Mouse (Mus musculus): ENCODE results near the gene Nkiras1. TPM values are rescaled to one million over a fixed set of nuclear protein-coding genes. Genes with fewer than 3 reads are reported as not detected.
"Not testable (repeated sequence)": the region's sequence is repeated elsewhere in the genome, so short reads cannot be mapped to it uniquely, and the experiment has no call there.

Gene Nkiras1
- polyA plus RNA-seq, 1 experiment: 5.0 TPM

DNA sequence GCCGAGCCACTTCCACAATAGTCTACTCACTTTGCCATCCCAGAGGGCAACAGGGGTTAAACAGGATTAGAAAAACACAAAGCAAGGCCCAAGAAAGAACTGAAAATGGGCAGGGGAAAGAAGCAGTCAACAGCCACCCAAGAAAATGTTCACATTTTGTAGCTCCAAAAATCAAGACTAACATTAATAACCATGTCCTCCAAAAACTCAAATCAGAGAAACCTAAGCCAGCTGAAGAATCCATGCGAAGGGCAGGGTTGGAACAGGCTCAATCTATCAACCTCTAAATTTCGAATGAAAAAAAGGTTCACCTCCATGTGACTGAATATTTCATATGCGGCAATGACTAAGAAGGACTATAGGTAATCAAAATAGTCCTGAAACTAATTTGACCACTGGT, 33.6 kb upstream of the Nkiras1 start:
- peaks cover 8% of the 10 kb centered on the region for H3K4me1 ChIP-seq (ENCODE audit: control insufficient read depth, insufficient read depth, low read length)
- 57% methylated on average over 4 of the region's 4 CpGs for WGBS
- TF ChIP-seq POLR2A (IDR thresholded peaks at IDR 0.05; ENCODE audit: borderline replicate concordance, extremely low read depth, low read depth, low read length) (no peak), CTCF (IDR thresholded peaks at IDR 0.05; ENCODE audit: insufficient read depth, low read length) (no peak)
- no peak for DNase-seq
- no peak overlapping the region for H3K4me3 ChIP-seq (replicated peaks; ENCODE audit: extremely low read depth, low read depth, low read length)

GRCm38 (mm10) chr14:18238131-18238749, 32.7 kb upstream of the Nkiras1 start:
- H3K4me3 ChIP-seq (replicated peaks; ENCODE audit: extremely low read depth, low read depth, low read length): peak overlapping the region; percentile 94
- TF ChIP-seq POLR2A (IDR thresholded peaks at IDR 0.05; ENCODE audit: borderline replicate concordance, extremely low read depth, low read depth, low read length): peak; percentile 46; the same call in 1 of the 2 replicates
- no peak for TF ChIP-seq CTCF (IDR thresholded peaks at IDR 0.05; ENCODE audit: insufficient read depth, low read length)
- peaks cover 8% of the 10 kb centered on the region for H3K4me1 ChIP-seq (ENCODE audit: control insufficient read depth, insufficient read depth, low read length)
- peak; percentile 98 for DNase-seq
- WGBS: under 1% methylated on average over 71 of the region's 71 CpGs

GRCm38 (mm10) chr14:18238750-18239731, 31.9 kb upstream of the Nkiras1 start, which contains the start of gene Nr1d2:
Gene Nr1d2 (minus strand): TSS chr14:18239127.
- no peak for TF ChIP-seq CTCF (IDR thresholded peaks at IDR 0.05; ENCODE audit: insufficient read depth, low read length)
- peak; percentile 78 for TF ChIP-seq POLR2A (IDR thresholded peaks at IDR 0.05; ENCODE audit: borderline replicate concordance, extremely low read depth, low read depth, low read length)
- H3K4me1 ChIP-seq (ENCODE audit: control insufficient read depth, insufficient read depth, low read length): peaks cover 5% of the 10 kb centered on the region
- 2% methylated on average over 51 of the region's 66 CpGs for WGBS
- H3K4me3 ChIP-seq (replicated peaks; ENCODE audit: extremely low read depth, low read depth, low read length): peak within 1 kb of the TSS; percentile 94
- peak; percentile 99 for DNase-seq

DNA sequence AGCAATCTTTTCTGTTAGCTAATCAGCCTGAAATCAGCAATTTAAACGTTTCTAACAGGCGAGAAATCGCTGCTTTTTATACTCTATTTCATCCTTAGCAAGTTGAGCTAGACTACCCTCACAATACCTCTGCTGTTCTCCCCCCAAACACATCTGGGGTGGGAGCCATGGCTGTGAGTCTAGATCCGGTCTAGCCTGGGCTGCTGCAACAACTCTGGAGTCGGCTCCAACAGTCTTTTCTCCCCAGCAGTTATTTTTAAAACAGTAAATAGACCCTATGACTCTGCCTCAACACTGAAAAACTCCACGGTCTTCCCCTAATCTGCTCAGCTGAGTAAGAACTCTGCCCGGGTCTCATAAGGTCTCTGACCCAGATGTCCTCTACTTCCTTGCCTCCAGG, 30.8 kb upstream of the Nkiras1 start:
- TF ChIP-seq CTCF (IDR thresholded peaks at IDR 0.05; ENCODE audit: insufficient read depth, low read length): no peak
- Histone ChIP-seq H3K4me3 (replicated peaks; ENCODE audit: extremely low read depth, low read depth, low read length) (no peak overlapping the region), H3K4me1 (ENCODE audit: control insufficient read depth, insufficient read depth, low read length) (no peaks in the 10 kb centered on the region)
- WGBS: 54% methylated on average over 7 of the region's 7 CpGs
- DNase-seq: no peak

DNA sequence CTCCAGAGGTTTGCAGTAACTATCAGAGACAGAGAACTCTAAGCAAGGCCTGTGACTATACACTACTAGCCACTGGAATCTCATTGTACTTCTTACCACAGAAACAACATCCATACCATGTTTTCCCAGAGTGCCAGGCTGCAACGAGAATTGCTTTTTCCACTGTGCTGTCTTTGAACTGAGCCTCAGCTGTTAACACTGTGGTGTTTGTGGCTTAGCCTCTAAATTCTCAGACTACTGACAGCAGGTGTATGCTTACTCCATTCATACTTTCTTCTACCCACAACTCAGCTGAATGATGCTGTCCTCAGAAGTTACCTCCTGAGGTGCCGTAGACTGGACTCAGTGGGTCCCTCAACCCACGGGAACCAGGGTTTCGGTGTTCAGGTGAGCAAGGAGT, 29.1 kb upstream of the Nkiras1 start:
- no peak for TF ChIP-seq POLR2A (IDR thresholded peaks at IDR 0.05; ENCODE audit: borderline replicate concordance, extremely low read depth, low read depth, low read length)
- TF ChIP-seq CTCF (IDR thresholded peaks at IDR 0.05; ENCODE audit: insufficient read depth, low read length): no peak
- Histone ChIP-seq H3K4me3 (replicated peaks; ENCODE audit: extremely low read depth, low read depth, low read length) (no peak overlapping the region), H3K4me1 (ENCODE audit: control insufficient read depth, insufficient read depth, low read length) (no peaks in the 10 kb centered on the region)
- 82% methylated on average over 4 of the region's 4 CpGs for WGBS
- no peak for DNase-seq

- no peaks in the 10 kb centered on the region for H3K4me1 ChIP-seq (ENCODE audit: control insufficient read depth, insufficient read depth, low read length)
- 82% methylated on average over 21 of the region's 21 CpGs for WGBS
- no peak for DNase-seq
- no peak overlapping the region for H3K4me3 ChIP-seq (replicated peaks; ENCODE audit: extremely low read depth, low read depth, low read length)
- TF ChIP-seq POLR2A (IDR thresholded peaks at IDR 0.05; ENCODE audit: borderline replicate concordance, extremely low read depth, low read depth, low read length) (no peak), CTCF (IDR thresholded peaks at IDR 0.05; ENCODE audit: insufficient read depth, low read length) (no peak)
These were observed 28.3 kb upstream of the Nkiras1 start for GRCm38 (mm10) chr14:18242638-18243130.

- no peaks in the 10 kb centered on the region for H3K4me1 ChIP-seq (ENCODE audit: control insufficient read depth, insufficient read depth, low read length)
- H3K4me3 ChIP-seq (replicated peaks; ENCODE audit: extremely low read depth, low read depth, low read length): no peak overlapping the region
- TF ChIP-seq CTCF (IDR thresholded peaks at IDR 0.05; ENCODE audit: insufficient read depth, low read length): no peak
- no peak for TF ChIP-seq POLR2A (IDR thresholded peaks at IDR 0.05; ENCODE audit: borderline replicate concordance, extremely low read depth, low read depth, low read length)
- DNase-seq: no peak
- WGBS: 85% methylated on average over 3 of the region's 3 CpGs
These were observed 9.7 kb upstream of the Nkiras1 start for GRCm38 (mm10) chr14:18261203-18261602.

DNA sequence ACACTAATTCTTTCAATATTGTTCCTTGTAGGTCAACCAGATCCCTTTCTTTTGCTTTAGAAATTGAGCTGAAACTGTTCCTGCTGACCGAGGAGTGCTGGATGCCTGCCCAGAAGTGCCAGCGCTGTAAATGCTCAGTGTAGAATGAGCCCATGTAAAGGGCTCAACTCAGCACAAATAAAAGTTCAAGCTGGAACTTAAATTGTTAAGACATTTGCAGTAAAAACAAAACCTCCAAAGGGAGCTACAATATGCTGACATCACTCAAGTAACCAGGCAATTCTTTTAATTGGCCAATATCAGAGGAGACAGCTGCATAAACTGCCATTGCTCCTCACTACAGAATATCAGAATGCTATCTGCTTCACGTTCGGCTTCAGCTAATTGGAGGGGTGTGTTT, 7.5 kb upstream of the Nkiras1 start:
- WGBS: 39% methylated on average over 4 of the region's 4 CpGs
- Histone ChIP-seq H3K4me1 (ENCODE audit: control insufficient read depth, insufficient read depth, low read length) (no peaks in the 10 kb centered on the region), H3K4me3 (replicated peaks; ENCODE audit: extremely low read depth, low read depth, low read length) (no peak overlapping the region)
- DNase-seq: no peak
- TF ChIP-seq POLR2A (IDR thresholded peaks at IDR 0.05; ENCODE audit: borderline replicate concordance, extremely low read depth, low read depth, low read length) (no peak), CTCF (IDR thresholded peaks at IDR 0.05; ENCODE audit: insufficient read depth, low read length) (no peak)

DNA sequence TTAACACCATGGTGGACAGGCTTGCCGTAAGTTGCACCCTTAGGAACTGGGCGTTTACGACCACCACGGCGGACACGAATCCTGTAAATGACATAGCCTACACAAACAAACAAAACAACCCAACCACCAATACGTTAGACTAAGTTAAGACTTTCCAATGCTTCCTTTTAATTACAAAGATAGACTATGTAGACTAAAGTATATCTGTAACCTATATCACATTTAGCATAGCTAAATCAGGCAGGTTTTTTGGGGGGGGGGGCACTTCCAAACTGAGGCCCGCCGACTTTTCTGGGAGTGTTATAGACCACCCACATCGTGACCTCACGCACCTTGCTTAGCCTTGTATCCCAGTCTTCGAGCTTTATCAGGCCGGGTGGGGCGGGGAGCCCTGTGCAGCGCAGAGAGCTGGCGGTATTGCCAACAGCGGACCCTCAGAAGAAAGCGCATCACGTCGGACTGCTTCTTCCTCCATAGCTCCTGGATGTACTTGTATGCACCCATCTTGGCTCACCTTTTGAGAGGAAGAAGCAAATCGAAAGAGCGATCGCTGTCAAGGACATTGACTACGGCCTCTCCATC, 898 bp upstream of the Nkiras1 start:
- peak overlapping the region; percentile 78 for H3K4me3 ChIP-seq (replicated peaks; ENCODE audit: extremely low read depth, low read depth, low read length)
- not testable (repeated sequence) for H3K4me1 ChIP-seq (ENCODE audit: control insufficient read depth, insufficient read depth, low read length); DNase-seq
- 1% methylated on average over 24 of the region's 24 CpGs for WGBS

Data from lung, adult 2 months (tissue).